Mouse (Mus musculus): ENCODE results near the gene Gna14. TPM values are rescaled to one million over a fixed set of nuclear protein-coding genes. Genes with fewer than 3 reads are reported as not detected.
A peak's percentile ranks its signal among the peaks of the same experiment; 100 is the strongest.

Gene Gna14
- total and polyA plus RNA-seq, 3 experiments = not detected

GRCm38 (mm10) chr19:16482047-16482446 is 46.5 kb downstream of the Gna14 start:
- no peak for TF ChIP-seq ZC3H11A (IDR thresholded peaks at IDR 0.05; ENCODE audit: low read depth, low read length)
- TF ChIP-seq POLR2AphosphoS5 (IDR thresholded peaks at IDR 0.05; ENCODE audit: borderline replicate concordance, low read depth, low read length) = no peak
- no peak; the same call in 1 of the 2 replicates for TF ChIP-seq CHD2 (IDR thresholded peaks at IDR 0.05; ENCODE audit: low read length)
- TF ChIP-seq POLR2AphosphoS2 (IDR thresholded peaks at IDR 0.05; ENCODE audit: low read length) = 0 out of 2 replicates have a peak, but pooled peaks have one; percentile 39
- TF ChIP-seq MYC (IDR thresholded peaks at IDR 0.05; ENCODE audit: low read depth, low read length) = 0 out of 2 replicates have a peak, but pooled peaks have one; percentile 70
- peak; percentile 57; the same call in 1 of the 2 replicates for TF ChIP-seq TBP (IDR thresholded peaks at IDR 0.05; ENCODE audit: low read depth, low read length)
- peak; percentile 61; the same call in 1 of the 2 replicates for TF ChIP-seq BHLHE40 (IDR thresholded peaks at IDR 0.05; ENCODE audit: borderline replicate concordance, low read depth, low read length)
- peak; percentile 88 to 94 for TF ChIP-seq EP300 (IDR thresholded peaks at IDR 0.05; ENCODE audit: low read depth in 1 of 2, low read length in 2 of 2)
- TF ChIP-seq ELF1 (IDR thresholded peaks at IDR 0.05; ENCODE audit: low read depth, low read length) = no peak
- TF ChIP-seq POLR2A (IDR thresholded peaks at IDR 0.05; ENCODE audit: control insufficient read depth in 1 of 2, insufficient read depth in 1 of 2, low read depth in 1 of 2, low read length in 2 of 2, poor library complexity in 1 of 2) = peak in 1 of 2 experiments; percentile 47; a peak in 1 of 4 replicates
- no peak for TF ChIP-seq MAFK (IDR thresholded peaks at IDR 0.05; ENCODE audit: borderline replicate concordance, low read depth, low read length)
- peak; percentile 70; the same call in 1 of the 2 replicates for TF ChIP-seq RCOR1 (IDR thresholded peaks at IDR 0.05; ENCODE audit: low read depth, low read length)
- TF ChIP-seq ZMIZ1 (IDR thresholded peaks at IDR 0.05; ENCODE audit: low read depth, low read length) = 0 out of 2 replicates have a peak, but pooled peaks have one; percentile 53
- TF ChIP-seq HCFC1 (IDR thresholded peaks at IDR 0.05; ENCODE audit: low read depth, low read length) = 0 out of 2 replicates have a peak, but pooled peaks have one; percentile 41
- no peak for TF ChIP-seq MEF2A (IDR thresholded peaks at IDR 0.05; ENCODE audit: extremely low read depth, insufficient replicate concordance, low read depth, low read length, poor library complexity, severe bottlenecking)
- TF ChIP-seq MAX (IDR thresholded peaks at IDR 0.05; ENCODE audit: low read length) = no peak
- peak; percentile 92 for TF ChIP-seq ETS1 (IDR thresholded peaks at IDR 0.05; ENCODE audit: low read depth, low read length)
- TF ChIP-seq RAD21 (IDR thresholded peaks at IDR 0.05; ENCODE audit: low read depth, low read length) = no peak
- TF ChIP-seq USF2 (IDR thresholded peaks at IDR 0.05; ENCODE audit: borderline replicate concordance in 1 of 2, insufficient read depth in 1 of 2, low read depth in 1 of 2, low read length in 2 of 2) = no peak
- no peak for TF ChIP-seq ZKSCAN1 (IDR thresholded peaks at IDR 0.05; ENCODE audit: low read depth, low read length)
- TF ChIP-seq KAT2A (conservative IDR thresholded peaks at IDR 0.05; ENCODE audit: low read depth, low read length) = no peak
- TF ChIP-seq SIN3A (IDR thresholded peaks at IDR 0.05; ENCODE audit: low read length) = peak; percentile 89
- peak; percentile 78; the same call in 1 of the 2 replicates for TF ChIP-seq MAZ (IDR thresholded peaks at IDR 0.05; ENCODE audit: low read depth, low read length)
- peak; percentile 67 for TF ChIP-seq TAL1 (IDR thresholded peaks at IDR 0.05; ENCODE audit: low read length)
- TF ChIP-seq GABPA (IDR thresholded peaks at IDR 0.05; ENCODE audit: low read depth, low read length) = no peak
- TF ChIP-seq TCF12 (IDR thresholded peaks at IDR 0.05; ENCODE audit: low read depth, low read length) = peak; percentile 91
- peak; percentile 96 for TF ChIP-seq GATA1 (IDR thresholded peaks at IDR 0.05; ENCODE audit: low read depth, low read length)
- DNase-seq (ENCODE audit: low read depth, low spot score) = peak; percentile 80
- no peaks in the 10 kb centered on the region for H3K27me3 ChIP-seq (ENCODE audit: control insufficient read depth in 1 of 2, insufficient read depth in 2 of 2, low read length in 2 of 2)
- peak overlapping the region; percentile 37 for H3K9ac ChIP-seq (ENCODE audit: control insufficient read depth, low read depth, low read length, poor library complexity, severe bottlenecking)
- H3K9me3 ChIP-seq (replicated peaks; ENCODE audit: insufficient read depth, low read length) = no peaks in the 10 kb centered on the region
- H3K79me2 ChIP-seq (ENCODE audit: control insufficient read depth, insufficient read depth, low read length, poor library complexity) = peaks cover 2% of the 10 kb centered on the region; the same call in 1 of the 2 replicates
- H3K27ac ChIP-seq (ENCODE audit: control insufficient read depth, low read depth, low read length) = peak overlapping the region; percentile 97
- H3K36me3 ChIP-seq (ENCODE audit: control insufficient read depth in 1 of 2, insufficient read depth in 2 of 2, low read length in 2 of 2) = peaks cover 0 to 61% of the 10 kb centered on the region in 2 experiments; a peak in 2 of 4 replicates
- H3K4me1 ChIP-seq (ENCODE audit: control insufficient read depth in 1 of 2, insufficient read depth in 2 of 2, low read length in 2 of 2) = peaks cover 38 to 63% of the 10 kb centered on the region in 2 experiments
- peak overlapping the region in 1 of 2 experiments; percentile 35; a peak in 2 of 4 replicates for H3K4me3 ChIP-seq (ENCODE audit: control insufficient read depth in 1 of 2, insufficient read depth in 1 of 2, low read depth in 2 of 2, low read length in 2 of 2)
